Mouse (Mus musculus) myocyte (in vitro differentiated cells): Measurements from ENCODE around the gene Agap1.

Source experiments
- CEBPB ChIP-seq: IDR thresholded peaks from 2 replicates; pipeline ENCODE4 v1.6.1; 2011; ENCODE audit warnings: mild to moderate bottlenecking, moderate library complexity; ENCODE audit not compliant: poor library complexity, insufficient read depth, severe bottlenecking
- E2F4 ChIP-seq: IDR thresholded peaks from one replicate; pipeline ENCODE4 v1.6.1; 2011; ENCODE audit warnings: mild to moderate bottlenecking, control low read depth, moderate library complexity; ENCODE audit not compliant: insufficient read depth
- MAX ChIP-seq: IDR thresholded peaks from one replicate; pipeline ENCODE4 v1.6.1; 2011; ENCODE audit warnings: low read depth, mild to moderate bottlenecking, control low read depth
- MYOD1 ChIP-seq, 3 experiments: IDR thresholded peaks; one replicate each; pipeline ENCODE4 v1.6.1; 2011; ENCODE audit warnings: control low read depth in 2 of 3, low read depth in 2 of 3, mild to moderate bottlenecking in 2 of 3, moderate library complexity in 1 of 3; ENCODE audit not compliant: insufficient read length in 2 of 3, control insufficient read depth in 1 of 3
- MYOG ChIP-seq, 3 experiments: IDR thresholded peaks; one replicate each; pipeline ENCODE4 v1.6.1; 2011; ENCODE audit warnings: control low read depth in 2 of 3, low read depth in 2 of 3, mild to moderate bottlenecking in 2 of 3; ENCODE audit not compliant: insufficient read length in 2 of 3, control insufficient read depth in 1 of 3, insufficient read depth in 1 of 3
- POLR2A ChIP-seq: IDR thresholded peaks from one replicate; pipeline ENCODE4 v1.6.1; 2011; ENCODE audit warnings: low read depth, mild to moderate bottlenecking, control low read depth, moderate library complexity; ENCODE audit not compliant: insufficient read length
- POLR2AphosphoS2 ChIP-seq: IDR thresholded peaks from one replicate; pipeline ENCODE4 v1.6.1; 2011; ENCODE audit warnings: low read depth, control low read depth; ENCODE audit not compliant: insufficient read length
- TCF12 ChIP-seq: IDR thresholded peaks from one replicate; pipeline ENCODE4 v1.6.1; 2011; ENCODE audit warnings: mild to moderate bottlenecking, control low read depth; ENCODE audit not compliant: poor library complexity, insufficient read depth, severe bottlenecking
- USF1 ChIP-seq: IDR thresholded peaks from one replicate; pipeline ENCODE4 v1.6.1; 2011; ENCODE audit warnings: low read depth, mild to moderate bottlenecking, control low read depth, moderate library complexity

GRCm38 (mm10) chr1:89940961-89941524 is 486.4 kb downstream of the Agap1 start:
- TF ChIP-seq POLR2A (no peak), MAX (no peak), MYOD1 (IDR thresholded peaks at IDR 0.05; ENCODE audit: control insufficient read depth in 1 of 3, insufficient read length in 2 of 3, low read depth in 2 of 3) (no peak), CEBPB (no peak), USF1 (no peak), MYOG (IDR thresholded peaks at IDR 0.05; ENCODE audit: control insufficient read depth in 1 of 3, insufficient read depth in 1 of 3, insufficient read length in 2 of 3, low read depth in 2 of 3) (no peak), TCF12 (no peak), E2F4 (no peak), POLR2AphosphoS2 (no peak)
